Mouse (Mus musculus) heart, postnatal 4 days (tissue): ENCODE data around the gene Abcb4. TPM values are rescaled to one million over a fixed set of nuclear protein-coding genes. Genes with fewer than 3 reads are reported as not detected.
A peak's percentile ranks its signal among the peaks of the same experiment; 100 is the strongest.
"Not testable (repeated sequence)": the region's sequence is repeated elsewhere in the genome, so short reads cannot be mapped to it uniquely, and the experiment has no call there.

Experiments
- DNase-seq: peaks from one replicate; pipeline ENCODE4 v3.0.0; 2021
- total RNA-seq, 2 experiments: library from RNA; stranded (reverse); gene quantifications; 2 replicates each; pipeline ENCODE4 v1.2.3; 2021

Gene Abcb4
- total RNA-seq = 1 to 10 TPM; 3.3 to 3.8 TPM

DNA sequence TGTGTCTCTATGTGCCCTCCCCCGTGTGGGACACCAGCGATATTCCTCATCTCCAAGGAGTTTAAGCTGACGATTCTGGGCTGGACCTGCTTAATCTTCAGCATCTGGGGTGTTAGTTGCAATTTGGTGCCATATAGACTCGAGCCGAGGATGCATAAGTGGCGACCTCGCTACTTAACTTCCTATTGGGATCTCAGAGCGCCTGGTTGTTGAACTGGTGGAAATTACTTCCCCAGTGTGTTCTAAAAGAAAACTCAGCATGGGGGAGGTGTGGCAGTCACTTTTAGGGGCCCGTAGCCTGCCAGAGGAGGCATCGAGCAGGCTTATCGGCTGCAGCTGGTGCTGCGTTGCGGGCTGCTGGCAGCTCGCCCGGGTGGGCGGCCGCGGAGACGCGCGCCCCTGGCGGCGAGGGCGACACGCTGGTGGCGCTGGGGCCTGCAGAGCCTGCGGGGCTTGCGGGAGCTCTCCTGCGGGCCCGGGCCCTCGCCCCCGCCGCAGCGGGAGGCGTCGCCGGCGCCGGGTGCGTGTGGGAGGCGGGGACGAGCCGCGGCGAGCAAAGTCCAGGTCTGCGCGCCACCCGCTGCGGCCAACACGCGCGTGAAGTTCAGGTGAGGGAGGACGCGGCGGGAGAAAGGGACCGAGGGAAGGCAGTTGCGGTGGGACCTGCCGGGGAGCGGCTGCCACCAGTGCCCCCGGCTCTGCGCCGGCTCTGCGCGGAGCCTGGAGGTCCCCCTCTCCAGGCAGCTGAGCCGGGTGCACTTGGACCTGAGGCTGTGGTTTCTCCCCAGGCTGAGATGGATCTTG, at the start of gene Abcb4:
TSS of gene Abcb4 (plus strand) at position 418 of the 804 bp plus-strand sequence.
- peak; percentile 73 for DNase-seq

DNA sequence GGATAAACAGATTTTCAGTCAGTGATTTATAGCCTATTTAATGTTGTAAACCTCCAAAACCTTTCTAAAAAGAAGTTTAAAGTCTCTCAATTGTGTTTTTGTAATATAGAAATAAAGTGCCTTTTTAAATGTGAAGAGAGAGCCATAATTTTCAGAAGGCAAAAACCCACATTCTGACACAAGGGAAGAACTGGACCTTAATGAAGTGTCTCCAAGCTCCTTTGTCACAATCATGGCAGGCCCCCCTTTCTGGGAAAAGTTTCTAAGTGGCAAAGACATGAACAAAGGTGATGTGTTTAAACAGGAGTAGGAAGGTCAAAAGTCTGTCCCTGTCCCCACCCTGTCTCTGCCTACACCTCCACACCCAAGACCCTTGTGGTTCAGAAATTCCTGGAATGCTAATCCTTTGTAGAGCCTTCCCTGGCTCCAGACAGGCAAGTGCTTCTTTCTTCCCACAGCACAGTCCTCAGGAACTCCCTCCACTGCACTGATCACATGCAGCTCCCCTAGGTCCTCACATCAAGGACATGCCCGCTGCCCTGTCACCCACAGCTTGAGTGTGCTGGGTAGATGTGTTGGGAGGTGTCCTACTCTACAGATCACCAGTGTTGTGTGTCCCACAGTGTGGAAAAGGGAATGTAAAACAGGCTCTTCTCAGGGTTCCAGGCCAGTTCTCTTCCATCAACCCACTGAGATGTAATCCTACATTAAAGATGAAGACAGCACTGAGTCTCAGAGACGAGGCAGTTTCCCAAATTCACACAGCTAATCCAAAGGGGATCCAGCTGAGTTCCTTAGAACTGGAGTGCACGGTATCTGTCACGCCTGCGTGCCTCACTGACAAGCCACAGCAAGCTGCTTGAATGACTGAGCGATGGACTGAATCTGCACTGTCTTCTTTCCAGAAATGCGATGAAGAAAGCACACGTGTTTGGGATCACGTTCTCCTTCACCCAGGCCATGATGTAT, 44.6 kb upstream of the Abcb4 start:
- DNase-seq = not testable (repeated sequence)

DNA sequence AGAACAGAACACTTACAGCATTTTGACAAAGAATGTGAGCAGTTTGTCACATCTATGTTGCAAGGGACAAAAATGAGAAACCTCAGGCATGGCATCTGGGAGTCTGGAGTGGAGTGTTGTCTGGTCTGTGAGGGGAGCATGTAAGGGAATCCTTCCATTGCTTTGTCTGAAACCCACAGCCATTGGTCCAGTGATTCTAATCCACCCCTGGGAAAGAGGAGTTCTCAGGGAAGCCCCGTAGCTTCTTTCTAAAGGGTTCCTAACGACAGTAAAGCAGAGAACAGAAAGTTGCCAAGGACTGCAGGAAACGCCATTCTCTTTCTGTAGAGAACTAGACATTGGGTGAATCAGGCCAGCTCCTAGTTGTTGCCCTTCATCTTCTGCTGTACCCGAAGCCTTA, 42.7 kb upstream of the Abcb4 start:
- no peak for DNase-seq

DNA sequence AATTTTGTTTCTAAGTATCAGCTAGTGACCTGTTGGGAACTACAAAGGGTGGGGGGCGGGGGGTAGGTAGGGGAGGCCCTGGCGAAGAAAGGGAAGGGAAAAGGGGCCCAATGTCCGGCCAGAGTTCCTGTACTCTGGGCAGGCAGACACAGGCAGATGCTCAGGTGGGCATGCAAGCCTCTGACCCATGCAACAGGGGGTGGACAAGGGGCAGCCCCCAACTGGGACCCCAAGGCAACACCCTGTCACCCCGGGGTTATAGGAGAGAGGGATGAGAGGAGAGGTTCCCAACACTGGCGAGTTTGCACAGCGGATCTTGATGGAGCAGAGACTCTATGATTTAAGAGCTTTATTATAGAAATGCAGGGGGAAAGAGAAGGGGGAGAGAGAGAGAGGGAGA, 36.3 kb upstream of the Abcb4 start:
- no peak for DNase-seq

DNA sequence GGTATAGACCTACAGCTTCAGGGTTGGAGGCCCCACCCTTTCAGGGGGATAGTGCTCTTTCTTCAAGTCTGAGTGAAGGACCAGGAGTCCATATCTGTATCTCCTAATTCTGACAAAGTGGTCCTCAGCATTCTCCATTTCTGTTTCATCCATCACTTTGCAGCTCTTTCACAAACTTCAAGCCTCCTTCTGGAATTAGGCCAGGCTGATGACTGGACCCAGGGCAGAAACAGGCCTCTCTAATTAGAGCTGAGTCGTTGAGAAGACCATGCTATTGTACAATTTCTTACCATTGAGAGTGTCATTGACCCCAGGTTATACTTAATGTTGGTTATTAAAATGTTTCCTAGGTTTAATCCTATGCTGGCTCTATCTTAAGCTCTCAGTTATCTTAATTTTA, 31.7 kb upstream of the Abcb4 start:
- no peak for DNase-seq

DNA sequence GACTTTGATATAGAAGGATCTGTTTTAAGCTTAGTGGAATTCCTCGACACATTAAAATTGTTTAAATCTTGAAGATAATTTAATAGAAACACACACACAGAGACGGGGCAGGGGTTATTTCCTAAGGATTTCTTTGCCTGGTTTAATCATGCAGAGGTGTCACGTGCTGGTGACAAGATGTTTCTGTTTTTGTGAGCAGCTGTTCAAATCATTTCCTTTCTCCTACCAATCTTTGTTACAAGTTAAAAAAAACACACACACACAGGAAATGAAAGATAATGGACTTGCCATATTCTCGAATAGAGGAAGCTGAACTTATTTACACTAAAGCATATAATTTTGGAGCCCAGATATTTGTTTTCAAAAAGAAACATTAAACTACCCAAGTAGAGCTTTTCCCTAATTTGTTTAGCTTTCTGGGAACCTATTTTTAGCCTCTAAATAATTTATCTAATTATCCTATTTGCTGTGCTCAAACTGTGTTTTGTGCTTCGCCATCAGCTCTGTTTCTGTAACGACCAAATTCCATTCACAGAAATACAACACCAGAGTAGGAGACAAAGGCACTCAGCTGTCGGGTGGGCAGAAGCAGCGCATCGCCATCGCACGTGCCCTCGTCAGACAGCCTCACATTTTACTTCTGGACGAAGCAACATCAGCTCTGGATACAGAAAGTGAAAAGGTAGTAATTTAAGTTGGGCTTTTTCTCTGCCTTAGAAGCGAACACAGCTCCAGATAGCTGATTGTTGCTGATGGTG, 29.8 kb upstream of the Abcb4 start:
- DNase-seq = no peak

DNA sequence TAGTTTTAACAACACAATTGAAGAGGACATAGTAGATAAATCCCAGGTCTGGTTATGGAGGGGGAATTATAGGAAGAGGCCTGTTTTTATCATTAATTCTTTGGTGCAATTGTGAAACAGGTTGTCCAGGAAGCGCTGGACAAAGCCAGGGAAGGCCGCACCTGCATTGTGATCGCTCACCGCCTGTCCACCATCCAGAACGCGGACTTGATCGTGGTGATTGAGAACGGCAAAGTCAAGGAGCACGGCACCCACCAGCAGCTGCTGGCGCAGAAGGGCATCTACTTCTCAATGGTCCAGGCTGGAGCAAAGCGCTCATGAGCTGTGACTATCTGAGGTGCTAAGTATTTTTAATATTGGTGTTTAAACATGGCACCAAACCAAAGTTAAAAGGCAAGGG, 27.9 kb upstream of the Abcb4 start:
- not testable (repeated sequence) for DNase-seq

DNA sequence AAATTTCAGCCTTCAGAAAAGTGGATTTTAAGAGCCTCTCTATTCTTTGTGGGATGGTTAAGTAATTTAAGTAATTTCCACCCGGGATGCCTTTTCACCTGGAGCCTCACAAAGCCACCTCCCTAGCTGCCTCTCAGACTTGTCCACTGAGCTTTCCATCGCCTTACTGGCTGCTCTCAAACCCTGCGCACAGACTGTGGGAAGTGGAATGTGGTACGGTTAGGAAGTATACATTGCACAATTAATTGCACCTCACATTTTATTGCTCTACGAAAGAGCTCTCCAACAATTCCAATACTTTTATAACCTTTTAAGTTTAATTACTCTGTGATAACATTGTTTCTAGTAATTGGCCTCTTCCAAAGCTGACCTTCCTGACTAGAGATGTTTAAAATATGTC, 27.2 kb upstream of the Abcb4 start:
- no peak for DNase-seq

DNA sequence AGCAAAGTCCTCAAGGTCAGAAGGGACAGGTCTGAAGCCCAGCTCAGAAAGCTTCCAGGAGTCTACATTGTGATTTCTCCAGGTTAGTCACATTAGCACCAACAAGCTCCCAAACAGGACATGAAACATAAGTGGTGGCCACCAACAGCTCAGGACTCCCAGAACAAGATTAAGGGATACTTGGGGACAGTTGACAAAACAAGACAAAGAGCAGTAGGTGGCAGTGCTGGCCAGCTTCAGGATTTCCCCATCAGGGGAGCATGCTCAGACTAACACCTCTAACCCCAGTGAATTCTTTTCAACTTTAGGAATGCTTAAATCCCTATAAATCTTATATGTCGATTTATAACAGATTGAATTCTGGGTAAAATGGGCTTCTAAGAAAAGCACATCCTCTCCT, 25.5 kb upstream of the Abcb4 start:
- DNase-seq = peak; percentile 53

DNA sequence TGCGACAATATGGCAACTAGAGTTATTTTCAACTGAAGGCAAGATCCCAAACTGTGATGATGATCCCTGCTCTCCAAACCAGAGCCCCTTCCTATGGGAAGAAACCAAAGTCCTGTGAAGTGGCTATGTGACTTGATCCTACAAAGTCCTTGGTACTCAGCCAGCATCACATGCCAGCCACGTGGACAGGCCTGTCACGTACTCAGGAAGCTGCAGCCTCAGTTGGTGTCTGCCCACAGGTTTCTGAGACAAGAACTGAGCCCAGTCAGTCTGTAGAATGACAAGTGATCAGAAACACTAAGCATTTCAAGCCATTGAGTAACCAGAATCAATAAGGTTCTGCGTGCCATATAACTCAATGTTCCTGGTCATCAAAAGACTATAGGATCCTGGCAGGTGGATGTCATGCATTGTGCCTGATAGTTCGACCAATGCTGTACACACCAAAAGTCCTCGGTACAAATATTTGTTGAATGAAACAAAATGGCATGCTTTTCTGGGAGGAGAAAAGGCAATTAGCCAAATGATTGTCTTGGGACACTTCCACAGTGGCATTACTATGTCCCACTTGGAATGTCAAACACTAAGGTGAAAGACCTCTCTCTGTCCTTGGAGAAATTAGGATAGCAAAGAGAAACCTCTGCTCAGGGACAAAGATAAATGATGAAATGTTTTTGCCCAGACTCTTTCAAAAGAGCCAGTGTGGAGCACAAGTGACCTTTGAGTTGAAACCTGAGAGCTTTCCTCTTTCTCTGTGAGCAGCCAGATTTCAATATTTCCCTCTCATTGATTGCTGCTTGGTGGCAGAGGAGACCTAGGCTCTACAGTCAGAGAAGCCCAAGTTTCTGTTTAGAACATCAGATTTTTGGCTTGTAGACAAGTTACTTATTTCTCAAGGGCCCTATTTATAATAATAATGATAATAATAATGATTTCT, 20.3 kb upstream of the Abcb4 start:
- no peak for DNase-seq

DNA sequence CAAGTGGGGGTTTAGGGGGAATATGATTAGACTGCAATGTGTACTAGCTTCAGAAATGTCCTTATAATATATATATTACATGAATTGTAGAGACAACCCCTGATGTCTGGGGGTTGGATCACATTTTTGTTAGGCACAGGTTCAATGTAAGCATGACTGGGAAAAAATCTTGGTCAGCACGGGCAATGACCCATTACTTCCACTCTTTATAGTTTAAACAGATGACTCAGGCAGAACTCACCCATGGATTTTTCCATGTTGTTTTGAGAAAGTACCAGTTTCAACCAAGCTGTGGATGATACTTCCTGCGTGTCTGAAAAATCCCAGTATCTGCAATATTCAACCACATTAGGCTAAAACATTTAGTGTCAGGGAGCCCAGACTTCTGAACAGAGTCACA, 16.4 kb upstream of the Abcb4 start:
- DNase-seq = no peak

DNA sequence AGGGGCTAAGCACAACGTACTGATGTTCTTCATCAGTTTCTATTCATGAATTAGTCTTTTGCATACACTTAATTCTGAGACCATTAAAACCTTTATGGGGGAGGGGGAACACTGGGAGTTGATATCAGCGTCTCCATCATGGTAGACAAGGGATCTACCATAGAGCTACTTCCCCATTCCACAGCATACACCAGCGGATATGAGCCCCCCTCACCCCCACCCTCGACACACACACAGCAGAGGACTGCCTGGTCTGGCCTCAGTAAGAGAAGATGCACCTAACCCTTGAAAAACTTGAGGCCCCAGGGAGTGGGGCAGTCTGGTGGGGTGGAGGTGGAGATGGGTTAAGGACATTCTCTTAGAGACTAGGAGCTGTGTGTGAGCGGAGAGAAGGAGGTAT, 15.7 kb upstream of the Abcb4 start:
- no peak for DNase-seq

DNA sequence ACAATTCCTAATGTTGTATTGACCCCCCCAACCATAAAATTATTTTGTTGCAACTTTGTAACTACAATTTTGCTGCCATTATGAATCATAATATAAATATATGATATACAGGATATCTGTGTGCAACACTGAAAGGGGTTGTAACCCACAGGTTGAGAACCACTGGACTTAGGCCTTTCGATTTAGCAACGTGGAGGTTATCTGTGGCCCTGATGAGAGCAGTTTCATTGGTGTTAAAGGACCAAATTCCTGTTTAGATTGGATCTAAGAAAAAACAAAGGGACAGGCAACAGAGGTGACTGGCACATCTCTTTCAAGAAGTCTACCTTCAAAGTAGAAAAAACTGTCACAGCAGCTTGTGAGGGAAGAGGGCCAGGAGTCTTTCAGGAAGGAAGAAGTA, 7.7 kb upstream of the Abcb4 start:
- no peak for DNase-seq

DNA sequence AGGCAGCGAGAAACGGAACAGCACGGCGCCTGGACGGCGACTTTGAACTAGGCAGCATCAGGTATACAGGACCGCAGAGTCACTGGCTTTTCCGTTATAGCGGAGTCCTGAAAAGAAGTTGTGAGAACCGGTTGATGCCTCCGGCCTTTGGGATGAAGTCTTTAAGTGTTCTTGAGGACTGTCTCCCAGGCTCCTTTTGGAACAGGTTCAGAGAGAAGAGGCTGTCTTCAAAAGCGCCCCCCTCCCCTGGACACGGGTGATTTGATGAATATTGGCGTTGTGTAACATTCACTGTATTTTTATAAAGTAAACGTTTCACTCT, 548 bp downstream of the Abcb4 start:
- no peak for DNase-seq

DNA sequence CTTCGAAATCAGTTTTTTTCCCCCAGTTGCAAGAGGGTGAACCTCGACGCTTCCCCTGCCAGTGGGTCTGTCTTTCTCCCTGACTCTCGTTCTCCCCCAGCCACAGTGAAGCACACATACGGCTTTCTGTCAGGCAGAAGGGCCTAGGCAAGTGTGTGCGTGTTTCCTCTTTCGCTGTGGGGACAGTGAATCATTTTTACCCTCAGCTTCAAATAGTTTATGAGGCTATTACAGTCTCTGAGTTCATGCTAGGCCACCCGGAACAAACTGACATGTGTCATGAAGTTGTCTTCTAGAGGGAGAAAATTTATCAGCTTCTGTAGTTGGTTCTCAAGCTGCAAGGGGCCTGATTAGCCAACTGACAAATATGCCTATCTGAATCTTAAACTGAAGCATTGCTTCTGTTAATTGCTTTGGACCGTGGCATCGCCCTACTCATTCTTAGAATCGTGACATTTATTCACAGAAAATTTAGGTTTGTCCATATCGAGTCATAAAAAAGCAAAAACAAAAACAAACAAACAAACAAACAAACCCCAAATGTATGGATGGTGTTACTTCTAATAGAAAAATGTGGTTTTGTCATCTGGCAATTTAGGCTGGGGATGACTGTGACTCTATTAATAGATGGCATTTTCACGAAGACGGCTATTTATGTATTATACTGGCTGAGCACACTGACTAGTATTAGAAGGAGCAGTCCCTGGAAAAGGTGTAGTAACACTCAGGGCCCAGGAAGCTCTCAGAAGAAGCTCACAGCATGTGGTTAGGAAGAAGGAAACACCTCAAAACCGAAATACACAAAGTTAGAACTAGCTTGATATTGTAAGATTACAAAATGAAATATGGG, 1.3 kb downstream of the Abcb4 start:
- DNase-seq = no peak

DNA sequence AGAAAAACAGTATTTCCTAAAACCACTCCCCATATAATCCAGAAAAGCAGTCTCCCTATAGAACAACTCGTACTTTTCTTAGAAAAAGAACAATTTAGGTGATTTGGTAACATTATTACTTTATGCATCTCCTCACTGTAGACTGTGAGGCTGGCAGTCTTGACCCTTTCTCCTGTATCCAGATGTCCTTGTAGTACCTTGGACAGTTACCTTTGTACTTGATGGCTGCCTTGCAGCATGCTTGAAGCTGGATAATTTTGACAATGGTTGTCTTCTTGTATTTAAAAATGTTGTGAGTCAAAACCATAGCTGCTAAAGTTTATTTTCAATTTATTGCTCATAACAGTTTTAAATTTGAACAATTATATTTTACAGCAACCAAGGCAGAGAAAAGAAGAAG, 2.7 kb downstream of the Abcb4 start:
- no peak for DNase-seq

DNA sequence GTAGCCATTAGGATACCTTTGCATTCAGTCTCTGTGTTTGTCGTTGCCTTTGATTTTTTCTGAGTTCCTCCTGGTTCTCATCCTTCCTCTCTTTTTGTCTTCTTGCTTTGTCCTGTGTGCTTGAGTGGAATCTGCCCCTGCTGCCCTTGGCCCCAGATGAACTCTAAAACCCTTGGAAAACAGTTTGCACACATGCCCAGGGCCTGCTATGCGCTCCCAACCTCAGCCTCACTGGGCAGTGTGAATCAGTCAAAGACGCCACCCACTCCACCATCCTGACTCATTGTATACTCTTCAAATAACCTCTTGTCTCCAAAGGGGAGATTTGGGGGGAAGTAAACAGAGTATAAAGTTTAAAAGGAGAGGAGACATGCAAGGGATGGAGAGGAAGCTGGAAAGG, 4.7 kb downstream of the Abcb4 start:
- DNase-seq = no peak

DNA sequence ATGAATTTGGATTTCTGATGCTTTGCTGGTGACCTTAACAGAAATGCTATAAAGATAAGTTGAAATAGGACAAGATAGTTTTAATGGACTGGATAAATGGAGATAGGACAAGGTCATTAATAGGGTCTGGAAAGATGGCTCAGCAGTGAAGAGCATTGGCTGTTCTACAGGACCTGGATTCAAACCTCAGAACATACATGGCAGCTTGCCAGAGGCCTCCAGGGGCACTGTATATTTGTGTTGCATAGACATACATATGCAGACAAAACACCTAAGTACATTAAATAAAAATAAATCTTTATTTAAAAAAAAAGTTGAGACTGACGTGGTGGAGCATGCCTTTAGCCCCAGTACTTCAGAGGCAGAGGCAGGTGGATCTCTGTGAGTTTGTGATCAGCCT, 7.5 kb downstream of the Abcb4 start:
- DNase-seq = no peak

DNA sequence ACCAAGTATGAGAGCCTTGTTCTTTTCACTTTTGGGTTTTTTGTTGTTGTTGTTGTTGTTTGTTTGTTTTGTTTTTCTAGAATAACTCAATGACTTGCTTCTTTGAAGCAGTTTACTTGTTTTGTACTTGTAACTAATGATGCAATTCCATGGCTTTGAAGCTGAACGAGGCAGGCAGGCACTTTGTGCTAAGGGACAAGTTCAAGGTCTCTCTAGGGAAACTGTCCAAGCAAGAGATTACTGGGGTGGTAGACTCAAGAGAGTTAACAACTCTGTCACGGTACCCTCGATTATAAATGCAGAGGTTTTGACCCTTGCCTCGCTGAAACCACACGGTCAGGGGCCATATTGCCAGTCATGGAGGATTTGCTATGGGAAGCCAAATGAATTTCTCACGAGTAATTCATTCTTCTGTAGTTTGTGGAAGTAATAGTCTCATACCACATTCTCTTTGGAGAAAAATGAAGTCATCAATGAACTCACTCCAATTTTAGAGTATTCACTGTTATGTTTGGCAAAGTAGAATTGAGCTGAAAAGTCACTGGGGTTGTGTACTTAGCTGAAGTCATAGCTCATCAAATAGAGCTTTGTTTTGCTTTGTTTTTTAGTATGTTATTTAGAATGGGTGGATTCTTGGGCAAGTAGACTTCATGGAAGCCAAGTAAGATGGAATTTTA, 8.8 kb downstream of the Abcb4 start:
- DNase-seq = no peak

DNA sequence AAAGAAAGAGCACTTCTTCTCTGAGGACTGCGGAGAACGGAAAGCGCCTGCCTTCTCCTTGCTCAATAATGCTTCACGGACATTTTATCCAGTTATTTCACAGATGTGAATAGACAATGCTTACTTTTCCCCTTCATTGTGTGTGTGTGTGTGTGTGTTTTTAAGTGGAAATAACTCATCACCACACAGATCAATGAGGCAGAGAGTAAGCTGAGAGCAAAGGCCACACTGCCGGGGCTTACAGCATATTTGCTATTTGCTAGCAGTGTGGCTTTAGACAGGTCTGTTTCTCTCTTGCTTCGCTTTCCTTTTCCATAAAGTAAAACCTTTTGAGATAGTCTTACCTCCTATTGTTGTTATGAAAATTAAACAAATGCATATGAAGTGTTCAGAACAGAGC, 11.0 kb downstream of the Abcb4 start:
- no peak for DNase-seq
